Comparison of ENCODE assay signal across 17 mouse cellular contexts in the genomic region with DNA sequence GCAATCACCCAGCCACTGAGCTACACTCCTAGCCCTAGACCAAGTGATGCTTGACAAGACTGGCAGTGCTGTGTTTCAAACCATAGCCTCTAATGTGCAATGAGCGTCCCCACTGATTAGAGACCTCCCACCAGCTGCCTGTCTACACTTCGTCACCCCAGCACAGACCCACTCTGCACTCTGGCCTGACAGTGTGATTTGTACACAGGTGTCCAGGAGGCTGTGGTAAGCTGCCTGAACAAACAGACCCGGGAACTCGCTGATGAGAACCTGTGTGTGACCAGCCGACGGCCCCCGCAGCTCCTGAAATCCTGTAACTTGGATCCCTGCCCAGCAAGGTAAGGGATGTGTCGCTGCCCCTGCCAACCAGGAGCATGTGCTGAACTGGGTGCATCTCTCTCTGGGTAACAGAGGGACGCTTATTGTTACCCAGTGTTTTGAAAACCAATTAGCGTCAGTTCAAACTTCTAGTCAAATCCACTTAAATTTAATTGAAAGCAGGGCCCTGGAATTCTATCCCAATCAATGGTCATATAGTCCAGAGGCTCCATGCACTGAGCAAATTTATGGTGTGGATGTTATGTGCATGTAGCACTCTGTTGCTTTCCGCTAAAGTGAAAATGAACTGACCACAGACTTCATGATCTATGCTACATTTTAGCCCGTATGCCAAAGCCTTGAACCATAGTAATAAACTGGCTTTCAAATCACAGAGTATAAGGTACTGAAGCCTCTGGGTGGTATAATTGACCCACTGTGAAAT.
DNase-seq lines count a peak whose midpoint lies in the region; ATAC-seq and TF ChIP-seq lines count a peak whose summit lies in the region.
"Had no signal": no experiment of that assay in that cellular context is flagged by ENCODE, and none has a peak within 500 bp of the region (broad histone marks: within the 10 kb centered on the region; RNA-seq: fewer than 3 reads in every experiment).

No protein-coding gene starts in this region.

- TF ChIP-seq CTCF in kidney, postnatal 0 days (IDR thresholded peaks at IDR 0.05; ENCODE audit: low read depth) = no peak
- TF ChIP-seq CTCF in liver, postnatal 0 days (IDR thresholded peaks at IDR 0.05; ENCODE audit: low read depth) = no peak

- H3K9me3 ChIP-seq in kidney, postnatal 0 days (replicated peaks; ENCODE audit: low read length) = no peaks in the 10 kb centered on the region
- H3K9me3 ChIP-seq in embryonic facial prominence, embryonic 13.5 days = no peaks in the 10 kb centered on the region
- no peaks in the 10 kb centered on the region for H3K9me3 ChIP-seq in liver, postnatal 0 days (ENCODE audit: low read length)
- H3K9me3 ChIP-seq: neural tube, embryonic 13.5 days had no signal

- ATAC-seq in kidney, postnatal 0 days (replicated peaks; ENCODE audit: low FRiP score, low read depth) = peak; percentile 69
- ATAC-seq in embryonic facial prominence, embryonic 13.5 days (ENCODE audit: insufficient number of reproducible peaks, insufficient read depth, low FRiP score, low TSS enrichment, low read depth) = 0 out of 2 replicates have a peak, but pooled peaks have one; percentile 32
- ATAC-seq in liver, postnatal 0 days = no peak; the same call in 1 of the 2 replicates
- ATAC-seq: forebrain, postnatal 0 days had no signal

- no peak overlapping the region for H3K4me2 ChIP-seq in kidney, postnatal 0 days (ENCODE audit: low read length)
- H3K4me2 ChIP-seq in embryonic facial prominence, embryonic 13.5 days = no peak overlapping the region
- H3K4me2 ChIP-seq in liver, postnatal 0 days (ENCODE audit: low read depth, low read length) = no peak overlapping the region
- H3K4me2 ChIP-seq: hindbrain, embryonic 14.5 days; lung, embryonic 14.5 days; neural tube, embryonic 13.5 days had no signal

- DNase-seq in embryo, embryonic 11 days = peak; percentile 35
- no peak for DNase-seq in embryo, embryonic 10 days (ENCODE audit: low spot score)
- peak; percentile 44 for DNase-seq in kidney, postnatal 0 days (ENCODE audit: low spot score)
- no peak for DNase-seq in kidney, postnatal 10 days
- DNase-seq in liver, postnatal 0 days = peak; percentile 29
- DNase-seq in gastrocnemius, postnatal 4 days (ENCODE audit: low spot score in 2 of 2) = no peak
- DNase-seq: adrenal gland, postnatal 25 days; forebrain, postnatal 0 days; gastrocnemius, postnatal 25 days; kidney, adult 2 months; layer of hippocampus, adult 9-11 months; lung, embryonic 14.5 days; right cerebral cortex, postnatal 14 days; thymus, postnatal 4 days had no signal

- H3K4me1 ChIP-seq in kidney, postnatal 0 days (replicated peaks; ENCODE audit: insufficient read depth, low read length) = no peaks in the 10 kb centered on the region
- H3K4me1 ChIP-seq in embryonic facial prominence, embryonic 13.5 days = peaks cover 24% of the 10 kb centered on the region
- no peaks in the 10 kb centered on the region for H3K4me1 ChIP-seq in liver, postnatal 0 days (ENCODE audit: insufficient read depth)
- H3K4me1 ChIP-seq: neural tube, embryonic 13.5 days had no signal

- no peak for TF ChIP-seq EP300 in liver, postnatal 0 days (IDR thresholded peaks at IDR 0.05; ENCODE audit: low read depth)

- no peak overlapping the region for H3K27ac ChIP-seq in kidney, postnatal 0 days
- H3K27ac ChIP-seq in embryonic facial prominence, embryonic 13.5 days = no peak overlapping the region
- no peak overlapping the region for H3K27ac ChIP-seq in liver, postnatal 0 days (ENCODE audit: low read depth)
- H3K27ac ChIP-seq: hindbrain, embryonic 14.5 days; neural tube, embryonic 13.5 days had no signal

- H3K4me3 ChIP-seq in kidney, postnatal 0 days (replicated peaks; ENCODE audit: low read depth, low read length) = no peak overlapping the region
- H3K4me3 ChIP-seq in embryonic facial prominence, embryonic 13.5 days = no peak overlapping the region
- no peak overlapping the region for H3K4me3 ChIP-seq in liver, postnatal 0 days (ENCODE audit: low read depth, low read length)
- H3K4me3 ChIP-seq: neural tube, embryonic 13.5 days had no signal

- H3K36me3 ChIP-seq in kidney, postnatal 0 days (ENCODE audit: insufficient read depth, low read length) = no peaks in the 10 kb centered on the region
- no peaks in the 10 kb centered on the region; the same call in 1 of the 2 replicates for H3K36me3 ChIP-seq in embryonic facial prominence, embryonic 13.5 days
- no peaks in the 10 kb centered on the region for H3K36me3 ChIP-seq in liver, postnatal 0 days (replicated peaks; ENCODE audit: insufficient read depth, low read length)
- H3K36me3 ChIP-seq: neural tube, embryonic 13.5 days had no signal

- WGBS in kidney, postnatal 0 days = 44% methylated on average over 12 of the region's 12 CpGs
- WGBS in embryonic facial prominence, embryonic 13.5 days = 38% methylated on average over 12 of the region's 12 CpGs
- 69% methylated on average over 12 of the region's 12 CpGs for WGBS in liver, postnatal 0 days (ENCODE audit: insufficient replicate concordance)

- H3K9ac ChIP-seq in kidney, postnatal 0 days (ENCODE audit: low read depth, low read length) = no peak overlapping the region
- H3K9ac ChIP-seq in embryonic facial prominence, embryonic 13.5 days = no peak overlapping the region
- H3K9ac ChIP-seq in liver, postnatal 0 days (replicated peaks) = no peak overlapping the region
- H3K9ac ChIP-seq: forebrain, postnatal 0 days; hindbrain, embryonic 14.5 days; lung, embryonic 14.5 days; neural tube, embryonic 13.5 days had no signal

- no peaks in the 10 kb centered on the region for H3K27me3 ChIP-seq in kidney, postnatal 0 days (ENCODE audit: insufficient read depth, low read length)
- H3K27me3 ChIP-seq in embryonic facial prominence, embryonic 13.5 days = no peaks in the 10 kb centered on the region
- H3K27me3 ChIP-seq in liver, postnatal 0 days (ENCODE audit: insufficient read depth, low read length) = no peaks in the 10 kb centered on the region
- H3K27me3 ChIP-seq: neural tube, embryonic 13.5 days had no signal

Comparison
In these comparisons a context has a peak if more than half of its experiments do, and no peak if none do; other contexts are left out.
1. DNase-seq: peak in embryo, embryonic 11 days (single experiment), kidney, postnatal 0 days (single experiment) and liver, postnatal 0 days (single experiment); none in embryo, embryonic 10 days (single experiment), kidney, postnatal 10 days (single experiment) and gastrocnemius, postnatal 4 days (0 of 2).